Mouse (Mus musculus) hindlimb bud, embryonic 11.5 days (tissue): Measurements from ENCODE around the gene Cobll1.

Source experiments
- DNase-seq: peaks from one replicate; pipeline ENCODE4 v3.0.0-alpha.2; 2012; ENCODE audit warnings: low read depth, low spot score; ENCODE audit errors: extremely low spot score

Gene Cobll1

GRCm38 (mm10) chr2:65157981-65158651, 81.1 kb downstream of the Cobll1 start:
- DNase-seq, result no peak

GRCm38 (mm10) chr2:65157325-65157724, 81.9 kb downstream of the Cobll1 start:
- no peak for DNase-seq

- no peak for DNase-seq
Measured at GRCm38 (mm10) chr2:65148928-65149327, 90.3 kb downstream of the Cobll1 start.

- DNase-seq, result peak; percentile 56
Measured at GRCm38 (mm10) chr2:65147431-65147830, 91.8 kb downstream of the Cobll1 start.

- peak; percentile 14 for DNase-seq
Measured at GRCm38 (mm10) chr2:65145421-65146117, 93.6 kb downstream of the Cobll1 start.

GRCm38 (mm10) chr2:65141093-65141661, 98.0 kb downstream of the Cobll1 start:
- no peak for DNase-seq

GRCm38 (mm10) chr2:65140330-65140922, 98.8 kb downstream of the Cobll1 start:
- no peak for DNase-seq

- DNase-seq, result no peak
Measured at GRCm38 (mm10) chr2:65139606-65140329, 99.4 kb downstream of the Cobll1 start.

- no peak for DNase-seq
Measured at GRCm38 (mm10) chr2:65138992-65139391, 100.2 kb downstream of the Cobll1 start.

- DNase-seq, result no peak
Measured at GRCm38 (mm10) chr2:65126141-65126783, 112.9 kb downstream of the Cobll1 start.

- no peak for DNase-seq
Measured at GRCm38 (mm10) chr2:65123702-65124101, 115.5 kb downstream of the Cobll1 start.

- peak; percentile 26 for DNase-seq
Measured at GRCm38 (mm10) chr2:65121435-65121834, 117.8 kb downstream of the Cobll1 start.

GRCm38 (mm10) chr2:65121012-65121411, 118.2 kb downstream of the Cobll1 start:
- no peak for DNase-seq

- DNase-seq, result no peak
Measured at GRCm38 (mm10) chr2:65120112-65120511, 119.1 kb downstream of the Cobll1 start.

GRCm38 (mm10) chr2:65119667-65120066, 119.5 kb downstream of the Cobll1 start:
- peak; percentile 22 for DNase-seq

- no peak for DNase-seq
Measured at GRCm38 (mm10) chr2:65119076-65119475, 120.1 kb downstream of the Cobll1 start.

- no peak for DNase-seq
Measured at GRCm38 (mm10) chr2:65117859-65118258, 121.3 kb downstream of the Cobll1 start.

GRCm38 (mm10) chr2:65116428-65117125, 122.6 kb downstream of the Cobll1 start:
- no peak for DNase-seq

- DNase-seq, result no peak
Measured at GRCm38 (mm10) chr2:65113191-65113590, 126.0 kb downstream of the Cobll1 start.

- DNase-seq, result no peak
Measured at GRCm38 (mm10) chr2:65104569-65104968, 134.6 kb downstream of the Cobll1 start.
